Mouse (Mus musculus) midbrain, embryonic 13.5 days (tissue): Measurements from ENCODE around the gene Stxbp5. TPM values are rescaled to one million over a fixed set of nuclear protein-coding genes. Genes with fewer than 3 reads are reported as not detected.

Experiments
- ATAC-seq: fragments of 200-750 bp; cut with Nextera tagmentation; 2 replicates; pipeline ENCODE4 v1.8.0; 2017; ENCODE audit warnings: mild to moderate bottlenecking, moderate TSS enrichment, moderate library complexity
- H3K27ac ChIP-seq: fragments of 300-500 bp; sonication (generic); 2 replicates; pipeline ENCODE4 v1.5.1; 2015; ENCODE audit warnings: inconsistent platforms, mild to moderate bottlenecking, moderate library complexity
- H3K27me3 ChIP-seq: fragments of 300-500 bp; sonication (generic); 2 replicates; pipeline ENCODE4 v1.6.1; 2015; ENCODE audit warnings: mild to moderate bottlenecking, inconsistent platforms
- H3K36me3 ChIP-seq: fragments of 300-500 bp; sonication (generic); 2 replicates; pipeline ENCODE4 v1.6.1; 2015; ENCODE audit warnings: mild to moderate bottlenecking, inconsistent platforms
- H3K4me1 ChIP-seq: fragments of 300-500 bp; sonication (generic); replicated peaks from 2 replicates; pipeline ENCODE4 v1.6.1; 2015; ENCODE audit warnings: inconsistent platforms
- H3K4me2 ChIP-seq: fragments of 300-500 bp; sonication (generic); replicated peaks from 2 replicates; pipeline ENCODE4 v1.6.1; 2015; ENCODE audit warnings: moderate library complexity, mild to moderate bottlenecking, inconsistent platforms
- H3K4me3 ChIP-seq: fragments of 300-500 bp; sonication (generic); replicated peaks from 2 replicates; pipeline ENCODE4 v1.5.1; 2015; ENCODE audit warnings: mild to moderate bottlenecking, inconsistent platforms
- H3K9ac ChIP-seq: fragments of 300-500 bp; sonication (generic); replicated peaks from 2 replicates; pipeline ENCODE4 v1.6.1; 2015; ENCODE audit warnings: mild to moderate bottlenecking, inconsistent platforms
- H3K9me3 ChIP-seq: fragments of 300-500 bp; sonication (generic); 2 replicates; pipeline ENCODE4 v1.6.1; 2016; ENCODE audit warnings: mild to moderate bottlenecking, inconsistent platforms
- WGBS: fragments of 180-500 bp; shearing (Covaris S2); methylation state at CpG from one replicate; pipeline ENCODE4 v1.1.7; 2015; 5-methylcytosine and 5-hydroxymethylcytosine counted together
- polyA plus RNA-seq: library from polyadenylated mRNA; unstranded; fragments of >200 nt; fragmentation: Nextera tagmentation; extraction: Ambion mirVana; gene quantifications from 2 replicates; pipeline ENCODE4 v1.2.1, GENCODE M21; 2015

The Stxbp5 gene
- polyA plus RNA-seq, 1 experiment from 2014 or later, result 7.1 TPM

DNA sequence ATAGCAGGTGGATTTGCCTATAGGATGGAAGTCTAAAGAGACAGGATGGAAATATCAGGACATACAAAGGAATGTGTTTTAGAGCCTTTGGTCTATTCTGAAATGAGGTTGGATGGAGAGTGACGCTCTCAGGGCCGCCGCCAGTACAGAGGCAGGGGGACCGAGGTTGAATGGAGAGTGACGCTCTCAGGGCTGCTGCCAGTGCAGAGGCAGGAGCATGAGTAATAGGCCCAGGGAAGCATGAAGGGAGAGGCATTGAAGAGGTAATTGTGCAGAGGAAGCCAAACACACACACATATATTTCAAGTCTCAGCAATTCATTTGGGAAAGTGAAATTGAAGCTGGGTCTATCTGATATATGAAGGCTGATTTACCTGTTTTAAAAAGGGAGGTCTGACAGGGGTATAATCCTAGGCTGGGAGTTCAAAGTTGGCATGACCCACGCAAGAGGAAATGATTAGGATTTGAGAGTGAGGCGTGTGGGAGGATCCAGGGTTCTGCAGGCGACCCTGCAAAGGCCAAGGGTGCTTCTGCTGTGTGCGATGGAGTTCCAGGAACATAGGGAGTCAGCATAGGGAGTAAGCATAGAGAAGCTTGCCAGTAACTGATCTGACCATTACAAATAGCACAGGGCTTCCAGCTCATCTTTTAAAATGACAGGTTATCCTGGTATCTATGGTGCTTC is 168.7 kb downstream of the Stxbp5 start:
- Histone ChIP-seq H3K4me2 (no peak overlapping the region), H3K27ac (no peak overlapping the region), H3K9ac (no peak overlapping the region), H3K4me1 (no peaks in the 10 kb centered on the region), H3K27me3 (no peaks in the 10 kb centered on the region), H3K9me3 (no peaks in the 10 kb centered on the region), H3K36me3 (no peaks in the 10 kb centered on the region), H3K4me3 (no peak overlapping the region)
- WGBS, result 75% methylated on average over 9 of the region's 9 CpGs
- no peak for ATAC-seq

DNA sequence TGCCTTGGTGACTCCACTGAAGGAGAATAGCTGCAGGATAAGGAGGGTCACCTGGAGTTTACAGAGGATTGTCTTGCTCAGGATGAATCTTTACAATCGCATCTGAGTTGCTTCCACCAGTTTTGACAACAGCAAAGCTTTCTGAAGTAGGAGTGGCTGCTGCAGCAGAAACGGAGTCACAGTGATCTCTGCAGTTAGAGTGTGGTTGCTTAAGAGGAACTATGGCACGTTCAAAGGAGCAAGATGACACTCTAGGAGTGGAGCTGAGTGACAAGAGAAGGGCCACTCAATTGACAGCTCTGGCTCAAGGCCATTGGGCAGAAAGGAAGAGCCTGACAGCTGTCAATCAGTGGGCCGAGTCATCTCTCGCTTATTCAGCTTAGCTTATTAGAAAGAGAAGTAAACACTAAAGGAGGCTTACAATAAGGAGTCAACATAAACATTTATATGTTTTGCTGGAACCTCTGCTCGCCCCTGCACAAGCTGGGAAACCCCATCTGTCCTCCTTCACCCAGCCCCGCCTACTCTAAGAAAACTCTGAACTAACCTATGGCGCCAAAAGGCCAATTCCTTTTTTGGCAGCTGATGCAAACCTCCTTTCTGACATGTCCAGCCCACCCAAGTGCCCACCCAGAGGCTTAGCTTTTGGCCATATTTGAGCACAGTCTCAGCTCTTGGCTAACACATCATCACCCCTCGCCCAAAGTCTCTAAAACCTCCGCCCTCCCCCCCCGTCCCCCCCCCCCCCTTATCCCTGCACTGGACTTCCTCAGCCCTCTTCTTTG is 178.2 kb downstream of the Stxbp5 start:
- Histone ChIP-seq H3K4me1 (peaks cover 2% of the 10 kb centered on the region; the same call in 1 of the 2 replicates), H3K27me3 (no peaks in the 10 kb centered on the region), H3K27ac (no peak overlapping the region), H3K9me3 (no peaks in the 10 kb centered on the region), H3K4me2 (no peak overlapping the region), H3K9ac (no peak overlapping the region), H3K4me3 (no peak overlapping the region), H3K36me3 (no peaks in the 10 kb centered on the region)
- no peak for ATAC-seq
- WGBS, result 80% methylated on average over 11 of the region's 11 CpGs

DNA sequence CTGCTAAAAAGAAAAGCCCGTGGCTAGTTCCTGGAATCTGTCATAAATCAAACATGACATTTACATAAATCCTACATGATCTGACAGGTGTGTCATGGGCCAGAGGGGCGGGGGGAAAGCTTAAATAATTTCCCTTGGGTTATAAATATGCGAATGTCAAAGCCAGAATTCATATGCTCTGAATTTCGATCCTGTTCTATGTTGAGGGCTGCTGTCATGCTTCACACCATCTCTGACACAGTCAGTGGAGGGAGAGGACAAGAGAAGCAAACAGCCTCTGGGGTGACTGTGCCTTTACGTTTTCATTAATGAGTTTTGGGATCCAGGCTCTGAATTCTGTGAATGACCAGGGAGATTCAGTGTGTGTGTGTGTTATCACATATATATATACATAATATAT is 180.9 kb downstream of the Stxbp5 start:
- no peaks in the 10 kb centered on the region for H3K27me3 ChIP-seq
- no peak overlapping the region for H3K4me3 ChIP-seq
- no peaks in the 10 kb centered on the region for H3K9me3 ChIP-seq
- 49% methylated on average over 5 of the region's 5 CpGs for WGBS
- H3K4me2 ChIP-seq, result no peak overlapping the region
- no peak overlapping the region for H3K27ac ChIP-seq
- peaks cover 2% of the 10 kb centered on the region; the same call in 1 of the 2 replicates for H3K4me1 ChIP-seq
- no peaks in the 10 kb centered on the region for H3K36me3 ChIP-seq
- no peak overlapping the region for H3K9ac ChIP-seq
- peak; percentile 83 for ATAC-seq

DNA sequence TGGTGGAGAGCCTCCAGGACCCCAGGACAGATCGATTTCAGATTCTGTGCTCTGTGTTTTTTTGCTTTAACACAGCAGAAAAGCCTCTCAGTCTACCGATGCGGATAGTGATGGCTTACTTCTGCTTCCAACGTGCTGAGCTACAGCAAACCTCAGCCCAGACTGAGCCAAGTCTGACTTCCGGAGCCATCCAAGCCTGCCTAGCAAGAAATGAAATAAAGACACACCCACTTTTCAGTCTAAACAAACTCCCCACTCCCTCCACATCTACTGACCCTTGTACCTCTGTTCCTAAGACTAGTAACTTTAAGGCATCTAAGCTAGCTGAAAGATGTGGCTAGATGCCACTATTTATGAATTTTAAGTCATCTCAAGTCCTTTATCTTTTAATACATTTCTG is 182.8 kb downstream of the Stxbp5 start:
- peaks cover 2% of the 10 kb centered on the region; the same call in 1 of the 2 replicates for H3K4me1 ChIP-seq
- no peaks in the 10 kb centered on the region for H3K9me3 ChIP-seq
- no peak for ATAC-seq
- no peak overlapping the region for H3K4me2 ChIP-seq
- 78% methylated on average over 5 of the region's 5 CpGs for WGBS
- H3K4me3 ChIP-seq, result no peak overlapping the region
- no peaks in the 10 kb centered on the region for H3K36me3 ChIP-seq
- H3K27me3 ChIP-seq, result no peaks in the 10 kb centered on the region
- no peak overlapping the region for H3K9ac ChIP-seq
- no peak overlapping the region for H3K27ac ChIP-seq

Other genes with a start within 250 kb of the Stxbp5 start
- 8.7 and 9.4 TPM in 2 replicates for gene Samd5, start 225.9 kb downstream of the Stxbp5 start, polyA plus RNA-seq